Mouse (Mus musculus) heart, adult 2 months (tissue): Measurements from ENCODE around the gene Filip1. TPM values are rescaled to one million over a fixed set of nuclear protein-coding genes. Genes with fewer than 3 reads are reported as not detected.

Source experiments
- DNase-seq, 2 experiments: peaks; one replicate each; pipeline ENCODE4 v3.0.0; 2021
- H3K27ac ChIP-seq: fragments of 200-600 bp; 2 replicates; pipeline ENCODE4 v1.8.1; 2022
- H3K27me3 ChIP-seq: fragments of 200-500 bp; 2 replicates; pipeline ENCODE4 v1.6.1; 2012; ENCODE audit warnings: mild to moderate bottlenecking, low read length, inconsistent platforms, mixed read lengths; ENCODE audit not compliant: control insufficient read depth, insufficient read depth
- H3K36me3 ChIP-seq: fragments of 200-500 bp; 2 replicates; pipeline ENCODE4 v1.6.1; 2012; ENCODE audit warnings: low read length, inconsistent platforms; ENCODE audit not compliant: control insufficient read depth, insufficient read depth
- H3K4me1 ChIP-seq: fragments of 200-500 bp; 2 replicates; pipeline ENCODE4 v1.6.1; 2011; ENCODE audit warnings: low read length; ENCODE audit not compliant: control insufficient read depth, insufficient read depth
- H3K4me3 ChIP-seq: fragments of 200-600 bp; 2 replicates; pipeline ENCODE4 v1.8.1; 2022
- H3K79me2 ChIP-seq: fragments of 200-500 bp; replicated peaks from 2 replicates; pipeline ENCODE4 v1.6.1; 2012; ENCODE audit warnings: mild to moderate bottlenecking, inconsistent platforms, low read length, moderate library complexity, mixed read lengths; ENCODE audit not compliant: control insufficient read depth, insufficient read depth
- H3K9ac ChIP-seq: fragments of 200-500 bp; 2 replicates; pipeline ENCODE4 v1.6.1; 2012; ENCODE audit warnings: low read depth, mild to moderate bottlenecking, control low read depth, inconsistent platforms, low read length, mixed read lengths
- CTCF ChIP-seq: fragments of 200-600 bp; IDR thresholded peaks from 2 replicates; pipeline ENCODE4 v1.8.1; 2022; ENCODE audit warnings: antibody characterized with exemption, mild to moderate bottlenecking, moderate library complexity
- EP300 ChIP-seq: fragments of 200-500 bp; IDR thresholded peaks from 2 replicates; pipeline ENCODE4 v1.6.1; 2011; ENCODE audit warnings: low read depth, low read length, control low read depth; ENCODE audit not compliant: insufficient read depth
- POLR2A ChIP-seq: fragments of 200-500 bp; IDR thresholded peaks from 2 replicates; pipeline ENCODE4 v1.6.1; 2011; ENCODE audit warnings: mild to moderate bottlenecking, low read depth, low read length, control low read depth; ENCODE audit not compliant: insufficient read depth
- WGBS: fragments of 180-500 bp; shearing (Covaris S2); methylation state at CpG from one replicate; pipeline ENCODE4 v1.1.7; 2018; 5-methylcytosine and 5-hydroxymethylcytosine counted together
- intact Hi-C: fragments of 180-260 bp; cut with DNase I; formaldehyde crosslinking; loops from one replicate; pipeline ENCODE4 v1.15.1; 2025
- polyA plus RNA-seq: library from polyadenylated mRNA; depleted of rRNA; stranded (reverse); fragments of >200 nt; gene quantifications from 2 replicates; pipeline ENCODE4 v1.2.3, GENCODE M21; 2012
- total RNA-seq, 2 experiments: library from RNA; stranded (reverse); gene quantifications; 2 replicates each; pipeline ENCODE4 v1.2.3; 2021

Filip1 gene
- total and polyA plus RNA-seq, 3 experiments = 18.8 to 126 (median 91.1) TPM

DNA sequence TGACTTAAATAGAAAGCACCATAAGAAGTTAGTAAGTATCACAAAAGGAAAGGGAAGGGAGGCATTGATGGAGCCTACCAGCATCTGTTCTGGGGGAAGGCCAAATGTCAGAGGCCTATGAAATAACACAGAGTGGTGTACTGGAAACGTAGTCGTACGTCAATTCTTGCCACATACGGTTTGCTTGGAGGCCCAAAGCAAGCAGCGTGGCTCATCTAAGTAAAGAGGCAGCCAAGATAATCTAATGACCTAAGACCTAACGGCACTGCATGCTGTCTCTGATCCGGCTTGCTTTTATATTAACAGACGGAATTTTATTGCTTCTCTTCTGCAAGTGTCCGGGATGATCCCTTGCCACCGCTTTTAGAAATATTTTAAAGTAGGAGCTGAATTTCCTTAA, 68.7 kb downstream of the Filip1 start:
- DNase-seq = no peak
- WGBS = 43% methylated on average over 10 of the region's 10 CpGs
- Histone ChIP-seq H3K27ac (peak overlapping the region; percentile 31), H3K4me1 (peaks cover 10% of the 10 kb centered on the region), H3K36me3 (peaks cover 13% of the 10 kb centered on the region), H3K9ac (no peak overlapping the region), H3K27me3 (no peaks in the 10 kb centered on the region), H3K4me3 (no peak overlapping the region), H3K79me2 (peaks cover 7% of the 10 kb centered on the region)
- TF ChIP-seq EP300 (no peak), POLR2A (no peak), CTCF (no peak)
- intact Hi-C loops = no loop called here

DNA sequence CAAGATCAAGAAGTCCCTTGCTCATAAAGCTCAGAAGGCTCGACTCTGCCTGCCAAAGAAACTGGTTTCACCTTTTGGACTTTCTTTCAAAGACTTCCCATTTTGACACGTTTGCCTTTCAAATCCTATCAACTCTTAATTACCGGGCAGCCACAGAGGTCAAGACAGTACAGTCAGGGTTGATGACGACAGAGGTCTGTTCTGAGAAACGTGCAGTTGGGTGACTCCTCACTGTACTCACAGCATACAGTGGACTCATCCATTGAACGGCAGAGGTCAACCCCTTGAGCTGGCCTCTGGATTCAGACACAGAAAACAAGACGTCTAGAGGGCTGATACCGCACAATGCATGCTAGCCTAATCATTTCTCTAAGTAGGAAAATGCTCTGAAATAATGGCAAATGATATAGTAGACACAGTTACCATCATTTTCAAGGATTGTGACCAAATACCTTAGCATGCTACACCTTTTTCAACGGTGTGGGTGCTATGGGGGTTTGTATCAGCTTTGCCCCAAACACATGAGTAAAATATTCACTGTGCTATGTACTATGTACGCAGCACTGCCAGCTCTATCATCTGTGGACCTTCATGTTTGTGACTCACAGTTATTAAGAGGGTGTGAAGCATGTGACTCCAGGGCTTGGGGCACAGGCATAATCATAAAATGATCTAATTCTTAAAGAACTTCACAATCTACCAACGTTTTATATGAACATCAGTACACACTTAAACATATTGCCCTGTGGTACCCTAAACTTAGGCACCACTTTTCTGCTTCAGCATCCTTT, 74.0 kb downstream of the Filip1 start:
- Histone ChIP-seq H3K4me1 (peaks cover 11% of the 10 kb centered on the region), H3K4me3 (no peak overlapping the region), H3K27ac (no peak overlapping the region), H3K27me3 (no peaks in the 10 kb centered on the region), H3K9ac (no peak overlapping the region), H3K79me2 (peaks cover 11% of the 10 kb centered on the region), H3K36me3 (peaks cover 20% of the 10 kb centered on the region)
- 49% methylated on average over 11 of the region's 11 CpGs for WGBS
- DNase-seq = no peak
- intact Hi-C loops = no loop called here
- no peak for TF ChIP-seq POLR2A
- no peak for TF ChIP-seq EP300
- TF ChIP-seq CTCF = no peak

DNA sequence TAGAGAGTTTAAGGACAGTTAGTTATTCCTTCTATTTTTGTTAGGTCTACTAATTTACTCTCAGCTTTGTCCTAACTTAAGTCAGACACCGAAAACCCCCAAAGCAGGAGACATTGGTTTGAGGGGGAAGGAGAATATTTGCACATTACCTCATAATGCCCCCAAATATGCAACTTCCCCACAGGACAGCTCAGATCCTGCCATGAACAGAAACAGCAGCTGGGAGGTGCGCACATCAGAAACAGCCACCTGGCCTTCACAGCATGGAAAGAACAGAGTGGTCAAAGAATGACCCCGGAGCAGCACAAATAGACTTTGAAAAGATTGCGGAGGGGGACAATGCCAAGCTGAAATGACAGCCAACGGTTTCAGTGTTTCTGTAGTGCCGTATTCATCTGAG, 75.1 kb downstream of the Filip1 start:
- peaks cover 14% of the 10 kb centered on the region for H3K79me2 ChIP-seq
- intact Hi-C loops = loop anchor here (2.0 kb wide), 1 partner anchor 13 kb away; no protein-coding TSS in a partner anchor
- WGBS = 71% methylated on average over 6 of the region's 6 CpGs
- TF ChIP-seq CTCF = no peak
- TF ChIP-seq EP300 = no peak
- no peak for TF ChIP-seq POLR2A
- DNase-seq = no peak
- H3K4me1 ChIP-seq = peaks cover 11% of the 10 kb centered on the region
- H3K36me3 ChIP-seq = peaks cover 21% of the 10 kb centered on the region
- H3K9ac ChIP-seq = no peak overlapping the region
- H3K27ac ChIP-seq = no peak overlapping the region
- H3K27me3 ChIP-seq = no peaks in the 10 kb centered on the region
- no peak overlapping the region for H3K4me3 ChIP-seq

GRCm38 (mm10) chr9:79932578-79932977, 80.1 kb downstream of the Filip1 start:
- WGBS = 82% methylated on average over 5 of the region's 5 CpGs
- H3K36me3 ChIP-seq = peaks cover 20% of the 10 kb centered on the region
- H3K27me3 ChIP-seq = no peaks in the 10 kb centered on the region
- DNase-seq = no peak
- H3K27ac ChIP-seq = no peak overlapping the region
- H3K79me2 ChIP-seq = peaks cover 16% of the 10 kb centered on the region
- no peak overlapping the region for H3K4me3 ChIP-seq
- no peak for TF ChIP-seq CTCF
- TF ChIP-seq POLR2A = no peak
- TF ChIP-seq EP300 = no peak
- intact Hi-C loops = no loop called here
- H3K4me1 ChIP-seq = peaks cover 17% of the 10 kb centered on the region
- no peak overlapping the region for H3K9ac ChIP-seq

DNA sequence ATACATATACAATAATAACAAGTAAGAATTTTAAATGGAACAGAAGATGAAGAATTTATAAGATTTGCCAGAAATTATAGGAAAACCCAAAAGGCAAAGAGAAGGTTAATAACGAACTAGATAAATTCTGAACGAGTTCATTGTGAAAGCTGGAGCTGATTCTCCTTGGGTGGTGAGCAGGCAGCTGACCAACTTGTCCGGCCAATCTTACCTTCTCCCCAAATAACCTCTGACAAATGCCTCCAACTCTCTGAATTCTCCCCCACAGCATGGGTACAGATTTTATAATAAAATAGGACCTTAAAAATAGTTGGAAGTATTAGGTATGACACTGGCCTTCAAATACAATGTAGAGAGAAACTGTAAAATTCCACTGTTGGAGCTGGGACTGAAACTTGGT, 84.6 kb downstream of the Filip1 start:
- peaks cover 11% of the 10 kb centered on the region for H3K79me2 ChIP-seq
- H3K27ac ChIP-seq = peak overlapping the region; percentile 69
- 0 out of 2 replicates have a peak, but pooled peaks have one; percentile 13 for TF ChIP-seq EP300
- no peak for TF ChIP-seq CTCF
- 54% methylated on average over 3 of the region's 3 CpGs for WGBS
- H3K9ac ChIP-seq = no peak overlapping the region
- peaks cover 20% of the 10 kb centered on the region for H3K4me1 ChIP-seq
- intact Hi-C loops = no loop called here
- no peaks in the 10 kb centered on the region for H3K27me3 ChIP-seq
- no peak for DNase-seq
- H3K36me3 ChIP-seq = peaks cover 24% of the 10 kb centered on the region
- no peak overlapping the region for H3K4me3 ChIP-seq

- no peak overlapping the region for H3K4me3 ChIP-seq
- DNase-seq = no peak
- TF ChIP-seq EP300 = no peak
- TF ChIP-seq POLR2A = no peak
- TF ChIP-seq CTCF = no peak
- H3K36me3 ChIP-seq = peaks cover 19% of the 10 kb centered on the region
- H3K9ac ChIP-seq = peak overlapping the region; percentile 16; the same call in 1 of the 2 replicates
- WGBS = 73% methylated on average over 21 of the region's 21 CpGs
- peaks cover 7% of the 10 kb centered on the region for H3K79me2 ChIP-seq
- H3K27me3 ChIP-seq = no peaks in the 10 kb centered on the region
- H3K27ac ChIP-seq = peak overlapping the region; percentile 85
- intact Hi-C loops = loop anchor here (2.0 kb wide), 1 partner anchor 49 kb away; no protein-coding TSS in a partner anchor
- H3K4me1 ChIP-seq = peaks cover 22% of the 10 kb centered on the region
Measured at GRCm38 (mm10) chr9:79927156-79927870, 85.3 kb downstream of the Filip1 start.
